Mouse (Mus musculus) heart, adult 2 months (tissue): ENCODE data around the gene Iqsec1. TPM values are rescaled to one million over a fixed set of nuclear protein-coding genes. Genes with fewer than 3 reads are reported as not detected.

Experiments used
- DNase-seq, 2 experiments: peaks; one replicate each; pipeline ENCODE4 v3.0.0; 2021
- H3K27ac ChIP-seq: fragments of 200-600 bp; 2 replicates; pipeline ENCODE4 v1.8.1; 2022
- H3K27me3 ChIP-seq: fragments of 200-500 bp; 2 replicates; pipeline ENCODE4 v1.6.1; 2012; ENCODE audit warnings: mild to moderate bottlenecking, low read length, inconsistent platforms, mixed read lengths; ENCODE audit not compliant: control insufficient read depth, insufficient read depth
- H3K36me3 ChIP-seq: fragments of 200-500 bp; 2 replicates; pipeline ENCODE4 v1.6.1; 2012; ENCODE audit warnings: low read length, inconsistent platforms; ENCODE audit not compliant: control insufficient read depth, insufficient read depth
- H3K4me1 ChIP-seq: fragments of 200-500 bp; 2 replicates; pipeline ENCODE4 v1.6.1; 2011; ENCODE audit warnings: low read length; ENCODE audit not compliant: control insufficient read depth, insufficient read depth
- H3K4me3 ChIP-seq: fragments of 200-600 bp; 2 replicates; pipeline ENCODE4 v1.8.1; 2022
- H3K79me2 ChIP-seq: fragments of 200-500 bp; replicated peaks from 2 replicates; pipeline ENCODE4 v1.6.1; 2012; ENCODE audit warnings: mild to moderate bottlenecking, inconsistent platforms, low read length, moderate library complexity, mixed read lengths; ENCODE audit not compliant: control insufficient read depth, insufficient read depth
- H3K9ac ChIP-seq: fragments of 200-500 bp; 2 replicates; pipeline ENCODE4 v1.6.1; 2012; ENCODE audit warnings: low read depth, mild to moderate bottlenecking, control low read depth, inconsistent platforms, low read length, mixed read lengths
- CTCF ChIP-seq: fragments of 200-600 bp; IDR thresholded peaks from 2 replicates; pipeline ENCODE4 v1.8.1; 2022; ENCODE audit warnings: antibody characterized with exemption, mild to moderate bottlenecking, moderate library complexity
- EP300 ChIP-seq: fragments of 200-500 bp; IDR thresholded peaks from 2 replicates; pipeline ENCODE4 v1.6.1; 2011; ENCODE audit warnings: low read depth, low read length, control low read depth; ENCODE audit not compliant: insufficient read depth
- POLR2A ChIP-seq: fragments of 200-500 bp; IDR thresholded peaks from 2 replicates; pipeline ENCODE4 v1.6.1; 2011; ENCODE audit warnings: mild to moderate bottlenecking, low read depth, low read length, control low read depth; ENCODE audit not compliant: insufficient read depth
- WGBS: fragments of 180-500 bp; shearing (Covaris S2); methylation state at CpG from one replicate; pipeline ENCODE4 v1.1.7; 2018; 5-methylcytosine and 5-hydroxymethylcytosine counted together
- intact Hi-C: fragments of 180-260 bp; cut with DNase I; formaldehyde crosslinking; loops from one replicate; pipeline ENCODE4 v1.15.1; 2025
- polyA plus RNA-seq: library from polyadenylated mRNA; depleted of rRNA; stranded (reverse); fragments of >200 nt; gene quantifications from 2 replicates; pipeline ENCODE4 v1.2.3, GENCODE M21; 2012
- total RNA-seq, 2 experiments: library from RNA; stranded (reverse); gene quantifications; 2 replicates each; pipeline ENCODE4 v1.2.3; 2021

Gene Iqsec1
- total and polyA plus RNA-seq, 3 experiments = 100 to 147 (median 146) TPM

- Histone ChIP-seq H3K27me3 (no peaks in the 10 kb centered on the region), H3K4me3 (no peak overlapping the region), H3K79me2 (no peaks in the 10 kb centered on the region), H3K4me1 (no peaks in the 10 kb centered on the region), H3K36me3 (no peaks in the 10 kb centered on the region), H3K27ac (no peak overlapping the region), H3K9ac (no peak overlapping the region)
- intact Hi-C loops = no loop called here
- no peak for DNase-seq
- WGBS = 49% methylated on average over 4 of the region's 4 CpGs
- TF ChIP-seq CTCF (no peak), EP300 (no peak), POLR2A (no peak)
Measured at GRCm38 (mm10) chr6:91011568-91011967, 23.1 kb upstream of the Iqsec1 start.

GRCm38 (mm10) chr6:91008284-91008830 lies 19.9 kb upstream of the Iqsec1 start:
- Histone ChIP-seq H3K9ac (no peak overlapping the region), H3K27me3 (no peaks in the 10 kb centered on the region), H3K27ac (no peak overlapping the region), H3K79me2 (no peaks in the 10 kb centered on the region), H3K4me3 (no peak overlapping the region), H3K4me1 (no peaks in the 10 kb centered on the region), H3K36me3 (no peaks in the 10 kb centered on the region)
- 89% methylated on average over 3 of the region's 3 CpGs for WGBS
- TF ChIP-seq CTCF (no peak), POLR2A (no peak), EP300 (no peak)
- DNase-seq = no peak
- intact Hi-C loops = no loop called here

DNA sequence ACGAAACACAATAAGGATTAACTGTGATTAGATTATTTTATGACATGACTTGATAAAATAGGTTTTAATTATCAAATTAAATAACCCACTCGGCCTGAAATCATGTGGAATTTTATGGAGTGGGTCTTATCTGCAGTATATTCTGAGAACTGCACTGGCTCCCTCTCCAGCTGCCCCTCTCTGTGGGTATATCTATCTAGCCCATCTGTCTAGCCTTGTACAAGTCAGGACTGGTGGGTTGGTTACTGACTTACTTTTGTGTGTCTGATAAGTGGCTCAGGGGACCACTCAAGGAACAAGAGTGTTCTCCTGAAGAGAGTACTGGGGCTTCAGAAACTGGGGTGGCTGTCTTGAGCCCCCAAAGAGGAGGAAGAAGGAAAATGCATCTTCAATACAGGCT lies 18.7 kb upstream of the Iqsec1 start:
- TF ChIP-seq POLR2A = no peak
- WGBS = 51% methylated on average over 2 of the region's 2 CpGs
- intact Hi-C loops = no loop called here
- no peak overlapping the region for H3K4me3 ChIP-seq
- no peaks in the 10 kb centered on the region for H3K4me1 ChIP-seq
- H3K79me2 ChIP-seq = no peaks in the 10 kb centered on the region
- H3K36me3 ChIP-seq = no peaks in the 10 kb centered on the region
- no peaks in the 10 kb centered on the region for H3K27me3 ChIP-seq
- DNase-seq = no peak
- no peak overlapping the region for H3K27ac ChIP-seq
- no peak overlapping the region for H3K9ac ChIP-seq

DNA sequence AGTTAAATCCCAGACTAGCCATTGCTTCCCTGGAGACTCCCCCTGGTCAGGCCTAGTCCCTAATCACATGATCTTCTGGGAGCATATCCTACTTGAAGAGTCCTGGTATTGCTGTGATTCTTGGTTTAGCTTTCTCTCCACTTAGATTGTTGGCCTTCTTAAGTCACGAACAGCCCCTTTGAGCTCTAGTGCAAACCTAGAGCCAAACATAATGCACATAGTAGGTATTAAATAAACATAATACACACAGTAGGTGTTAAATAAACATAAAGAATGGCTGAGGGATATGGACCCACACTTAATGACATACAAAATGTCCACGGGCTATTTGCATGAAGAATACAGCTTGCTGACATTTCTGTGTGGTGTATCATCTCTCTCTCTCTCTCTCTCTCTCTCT lies 15.7 kb upstream of the Iqsec1 start:
- Histone ChIP-seq H3K9ac (no peak overlapping the region), H3K4me3 (no peak overlapping the region), H3K27ac (no peak overlapping the region), H3K4me1 (no peaks in the 10 kb centered on the region), H3K27me3 (no peaks in the 10 kb centered on the region), H3K79me2 (no peaks in the 10 kb centered on the region), H3K36me3 (no peaks in the 10 kb centered on the region)
- intact Hi-C loops = no loop called here
- no peak for TF ChIP-seq POLR2A
- no peak for TF ChIP-seq CTCF
- no peak for TF ChIP-seq EP300
- no peak for DNase-seq
- 88% methylated on average over 2 of the region's 2 CpGs for WGBS

DNA sequence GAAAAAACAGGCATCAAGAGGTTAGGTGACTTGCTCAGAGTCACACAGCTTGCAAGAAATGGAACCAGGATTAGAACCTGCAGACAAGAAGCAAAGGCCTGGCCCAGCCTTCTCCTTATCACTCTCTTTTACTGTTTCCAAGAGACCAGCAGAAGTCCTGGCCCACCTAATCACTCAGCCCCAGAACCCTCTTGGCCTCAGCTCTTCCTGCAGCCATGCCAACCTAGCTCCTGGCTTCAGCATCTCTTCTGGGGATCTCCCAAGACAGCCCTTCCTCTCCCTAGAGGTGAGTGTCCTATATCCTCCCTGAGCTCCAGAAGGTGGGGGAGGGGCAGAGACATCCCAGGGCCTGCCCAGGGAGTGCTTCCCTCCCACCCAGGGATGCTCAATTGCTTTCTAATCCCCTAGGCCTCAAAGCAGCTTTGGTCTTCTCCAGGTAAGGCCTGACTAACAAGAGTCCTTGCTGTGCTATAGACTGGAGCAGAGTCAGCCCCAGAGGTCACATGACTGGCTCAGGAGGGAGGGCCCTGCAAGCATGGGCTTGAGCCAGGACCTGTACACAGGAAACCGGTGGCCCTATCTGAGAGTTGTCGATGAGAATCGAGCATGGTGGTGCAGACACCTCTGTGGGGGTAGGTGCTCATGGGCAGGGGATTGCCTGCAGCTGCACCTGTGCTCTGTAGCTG lies 15.0 kb upstream of the Iqsec1 start:
- Histone ChIP-seq H3K4me1 (no peaks in the 10 kb centered on the region), H3K36me3 (no peaks in the 10 kb centered on the region), H3K27ac (no peak overlapping the region), H3K9ac (no peak overlapping the region), H3K4me3 (no peak overlapping the region), H3K27me3 (no peaks in the 10 kb centered on the region), H3K79me2 (no peaks in the 10 kb centered on the region)
- DNase-seq = no peak
- WGBS = 21% methylated on average over 3 of the region's 3 CpGs
- intact Hi-C loops = no loop called here
- TF ChIP-seq EP300 (no peak), POLR2A (no peak), CTCF (no peak)

DNA sequence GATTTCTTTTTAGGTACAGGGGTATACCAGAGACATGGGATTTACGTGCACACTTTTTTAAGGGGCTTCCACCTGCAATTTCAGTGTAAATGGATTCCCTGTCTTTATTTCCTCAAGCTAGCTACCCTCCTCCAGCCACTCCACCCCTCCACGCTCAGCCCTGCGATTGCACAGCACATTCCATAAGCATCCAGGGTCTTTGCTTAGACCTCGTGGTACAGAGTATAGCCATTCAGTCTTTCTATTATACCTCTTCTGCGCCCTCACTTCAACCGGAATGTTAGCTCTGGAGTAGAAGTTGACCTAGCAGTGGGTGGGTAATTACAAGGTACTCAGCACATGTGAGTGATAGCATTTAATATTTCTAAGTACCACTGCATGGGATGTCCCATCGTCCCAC lies 13.1 kb upstream of the Iqsec1 start:
- Histone ChIP-seq H3K9ac (no peak overlapping the region), H3K27ac (no peak overlapping the region), H3K4me3 (no peak overlapping the region), H3K27me3 (no peaks in the 10 kb centered on the region), H3K36me3 (no peaks in the 10 kb centered on the region), H3K79me2 (no peaks in the 10 kb centered on the region), H3K4me1 (no peaks in the 10 kb centered on the region)
- WGBS = 69% methylated on average over 7 of the region's 7 CpGs
- no peak for DNase-seq
- TF ChIP-seq POLR2A (no peak), CTCF (no peak), EP300 (no peak)
- intact Hi-C loops = no loop called here
